Mouse (Mus musculus): ENCODE data around the gene Sln.

GRCm38 (mm10) chr9:53899836-53900235 lies 49.9 kb downstream of the Sln start:
- no peak for TF ChIP-seq CTCF (IDR thresholded peaks at IDR 0.05; ENCODE audit: low read depth)
- no peak for TF ChIP-seq EP300 (IDR thresholded peaks at IDR 0.05; ENCODE audit: low read depth)

Measured in heart, postnatal 0 days (tissue).